Mouse (Mus musculus) G1E (cell line): ENCODE measurements at regions not wholly inside any gene's neighbourhood (a gene's known extent, or its start where the extent isn't known, plus 50 kb on each side); places are given as distances from the start of the nearest gene placed in this dataset.

Experiments used
- ATAC-seq: 2 replicates; pipeline ENCODE4 v1.8.0; 2016; ENCODE audit warnings: mild to moderate bottlenecking; ENCODE audit not compliant: insufficient number of reproducible peaks, poor library complexity, low FRiP score, severe bottlenecking; ENCODE audit errors: extremely low read depth
- DNase-seq: peaks from one replicate; pipeline ENCODE4 v3.0.0; 2012; ENCODE audit warnings: low spot score
- H3K27me3 ChIP-seq: 2 replicates; pipeline ENCODE4 v1.6.1; 2012; ENCODE audit warnings: mild to moderate bottlenecking, low read length, inconsistent platforms; ENCODE audit not compliant: insufficient read depth
- H3K36me3 ChIP-seq: replicated peaks from 2 replicates; pipeline ENCODE3; 2012; ENCODE audit warnings: mild to moderate bottlenecking, inconsistent platforms
- H3K4me1 ChIP-seq: 2 replicates; pipeline ENCODE4 v1.6.1; 2012; ENCODE audit warnings: low read depth, low read length, inconsistent platforms, mixed read lengths; ENCODE audit not compliant: insufficient read depth
- H3K4me3 ChIP-seq: 2 replicates; pipeline ENCODE4 v1.5.1; 2012; ENCODE audit warnings: low read depth, mild to moderate bottlenecking, inconsistent platforms, low read length, moderate library complexity, mixed read lengths
- H3K9me3 ChIP-seq: replicated peaks from 2 replicates; pipeline ENCODE4 v1.6.1; 2012; ENCODE audit warnings: inconsistent platforms
- CTCF ChIP-seq: IDR thresholded peaks from 2 replicates; pipeline ENCODE4 v1.5.1; 2012; ENCODE audit warnings: low read depth, low read length, inconsistent platforms, mixed read lengths
- GATA1 ChIP-seq: IDR thresholded peaks from 2 replicates; pipeline ENCODE4 v1.6.1; 2012; ENCODE audit warnings: borderline replicate concordance, low read length, inconsistent platforms, mixed read lengths
- GATA2 ChIP-seq: IDR thresholded peaks from 2 replicates; pipeline ENCODE4 v1.6.1; 2012; ENCODE audit warnings: low read depth, low read length, inconsistent platforms, borderline replicate concordance
- POLR2AphosphoS5 ChIP-seq: IDR thresholded peaks from 2 replicates; pipeline ENCODE4 v1.6.1; 2012; ENCODE audit warnings: low read depth, low read length, inconsistent platforms; ENCODE audit not compliant: insufficient replicate concordance
- TAL1 ChIP-seq: conservative IDR thresholded peaks from 2 replicates; pipeline ENCODE4 v1.6.1; 2012; ENCODE audit warnings: low read depth, low read length, inconsistent platforms, mixed read lengths

GRCm38 (mm10) chr1:55997074-55997473 lies 591.4 kb downstream of the Plcl1 start:
- DNase-seq (no peak), ATAC-seq (no peak)
- H3K4me3 ChIP-seq, result no peak overlapping the region
- H3K27me3 ChIP-seq, result no peaks in the 10 kb centered on the region
- no peaks in the 10 kb centered on the region for H3K4me1 ChIP-seq
- TF ChIP-seq GATA2, result no peak
- TF ChIP-seq TAL1, result no peak
- TF ChIP-seq CTCF, result no peak
- no peak for TF ChIP-seq GATA1
- TF ChIP-seq POLR2AphosphoS5, result no peak
- peaks cover 3% of the 10 kb centered on the region; the same call in 1 of the 2 replicates for H3K9me3 ChIP-seq
- H3K36me3 ChIP-seq, result no peaks in the 10 kb centered on the region
